Mouse (Mus musculus): ENCODE measurements around the gene Cpsf6. TPM values are rescaled to one million over a fixed set of nuclear protein-coding genes. Genes with fewer than 3 reads are reported as not detected.

Gene Cpsf6
- polyA plus RNA-seq, 1 experiment: 51.9 TPM

DNA sequence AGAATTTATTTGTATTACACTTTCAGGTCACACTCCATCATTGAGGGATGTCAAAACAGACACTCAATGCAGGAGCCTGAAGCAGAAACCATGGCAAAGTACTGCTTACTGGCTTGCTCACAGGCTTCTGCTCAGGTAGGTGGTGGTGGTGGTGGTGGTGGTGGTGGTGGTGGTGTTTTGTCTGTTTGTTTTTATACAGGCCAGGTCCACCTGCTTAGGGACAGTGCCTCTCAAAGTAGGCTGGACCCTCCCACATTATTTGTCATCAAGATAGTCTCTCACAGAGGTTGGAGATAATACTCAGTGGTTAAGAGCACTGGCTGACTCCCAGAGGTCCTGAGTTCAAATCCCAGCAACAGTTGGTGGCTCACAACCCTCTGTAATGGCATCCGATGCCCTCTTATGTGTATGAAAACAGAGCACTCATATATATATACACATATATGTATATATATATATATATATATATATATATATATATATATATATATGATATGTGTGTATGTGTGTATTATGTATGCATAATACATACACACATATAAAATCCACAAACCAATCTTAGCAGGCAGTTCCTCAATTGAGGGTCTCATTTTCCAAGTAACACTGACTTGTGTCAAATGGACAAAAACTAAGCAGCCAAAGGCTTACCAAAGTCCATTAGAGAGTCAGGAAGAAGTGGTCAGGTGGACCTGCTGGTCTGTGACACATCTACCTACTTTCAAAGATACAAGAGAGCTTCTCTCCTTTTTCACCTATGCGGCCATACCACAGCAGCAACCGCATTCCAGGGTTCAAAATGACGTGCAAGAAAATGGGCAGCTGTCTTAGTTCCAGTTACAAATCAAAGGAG lies 1.1 kb upstream of the Cpsf6 start:
- Histone ChIP-seq H3K4me1 (ENCODE audit: control insufficient read depth, insufficient read depth, insufficient read length) (no peaks in the 10 kb centered on the region), H3K4me3 (ENCODE audit: extremely low read depth, insufficient read depth, insufficient read length) (no peak overlapping the region), H3K36me3 (ENCODE audit: control insufficient read depth, insufficient read depth, low read length) (no peaks in the 10 kb centered on the region), H3K27ac (ENCODE audit: insufficient read depth, low read length) (no peak overlapping the region), H3K27me3 (ENCODE audit: control insufficient read depth, insufficient read depth, low read length) (no peaks in the 10 kb centered on the region)
- TF ChIP-seq CTCF (IDR thresholded peaks at IDR 0.05; ENCODE audit: extremely low read depth, insufficient read depth, insufficient read length, insufficient replicate concordance) (no peak), POLR2A (IDR thresholded peaks at IDR 0.05; ENCODE audit: low read depth, low read length) (no peak)
- 94% methylated on average over 4 of the region's 4 CpGs for WGBS
- DNase-seq (ENCODE audit: low read depth in 1 of 2, low spot score in 2 of 2): no peak

DNA sequence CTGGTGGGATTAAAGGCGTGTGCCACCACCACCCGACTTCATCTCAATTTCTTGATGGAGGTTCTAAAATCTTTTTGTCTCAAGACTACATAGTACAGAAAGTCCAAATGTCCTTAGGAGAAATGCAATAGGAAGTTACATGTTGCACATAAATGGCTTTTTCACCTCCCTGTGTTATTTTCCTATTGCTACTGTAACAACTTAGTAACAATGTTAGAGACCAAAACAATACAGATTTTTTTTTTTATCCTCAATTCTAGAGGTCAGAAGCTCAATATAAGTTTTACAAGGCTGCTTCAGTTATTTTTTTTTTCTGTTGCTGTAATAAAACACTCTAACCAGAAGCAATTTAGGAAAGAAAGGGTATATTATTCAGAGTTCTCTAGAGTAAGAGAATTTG lies 374 bp downstream of the Cpsf6 start:
- 88% methylated on average over 2 of the region's 2 CpGs for WGBS
- TF ChIP-seq POLR2A (IDR thresholded peaks at IDR 0.05; ENCODE audit: low read depth, low read length) (no peak), CTCF (IDR thresholded peaks at IDR 0.05; ENCODE audit: extremely low read depth, insufficient read depth, insufficient read length, insufficient replicate concordance) (no peak)
- H3K4me3 ChIP-seq (ENCODE audit: extremely low read depth, insufficient read depth, insufficient read length): no peak overlapping the region
- DNase-seq (ENCODE audit: low read depth in 1 of 2, low spot score in 2 of 2): no peak
- no peaks in the 10 kb centered on the region for H3K36me3 ChIP-seq (ENCODE audit: control insufficient read depth, insufficient read depth, low read length)
- peaks cover under 1% of the 10 kb centered on the region for H3K4me1 ChIP-seq (ENCODE audit: control insufficient read depth, insufficient read depth, insufficient read length)
- no peaks in the 10 kb centered on the region for H3K27me3 ChIP-seq (ENCODE audit: control insufficient read depth, insufficient read depth, low read length)
- no peak overlapping the region for H3K27ac ChIP-seq (ENCODE audit: insufficient read depth, low read length)

DNA sequence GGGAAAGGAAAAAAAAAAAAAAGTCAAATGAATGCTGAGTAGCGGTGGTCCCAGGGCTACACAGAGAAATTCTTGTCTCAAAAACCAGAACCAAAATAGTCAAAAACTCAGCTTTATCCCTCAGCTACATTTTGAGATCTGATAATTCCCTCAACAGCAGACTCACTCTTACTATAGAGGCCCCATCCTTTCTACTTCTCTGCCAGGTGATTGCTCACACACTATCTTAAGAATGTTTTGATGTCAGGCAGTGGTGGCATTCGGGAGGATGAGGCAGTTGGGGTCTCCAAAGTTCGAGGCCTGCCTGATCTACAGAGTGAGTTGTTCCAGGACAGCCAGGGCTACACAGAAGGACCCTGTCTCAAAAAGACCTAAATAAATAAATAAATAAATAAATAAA lies 1.2 kb downstream of the Cpsf6 start:
- peaks cover 2% of the 10 kb centered on the region for H3K4me1 ChIP-seq (ENCODE audit: control insufficient read depth, insufficient read depth, insufficient read length)
- H3K36me3 ChIP-seq (ENCODE audit: control insufficient read depth, insufficient read depth, low read length): no peaks in the 10 kb centered on the region
- WGBS: 79% methylated on average over 3 of the region's 3 CpGs
- no peak for DNase-seq (ENCODE audit: low read depth in 1 of 2, low spot score in 2 of 2)
- TF ChIP-seq POLR2A (IDR thresholded peaks at IDR 0.05; ENCODE audit: low read depth, low read length): no peak
- TF ChIP-seq CTCF (IDR thresholded peaks at IDR 0.05; ENCODE audit: extremely low read depth, insufficient read depth, insufficient read length, insufficient replicate concordance): no peak
- H3K27ac ChIP-seq (ENCODE audit: insufficient read depth, low read length): no peak overlapping the region
- no peak overlapping the region for H3K4me3 ChIP-seq (ENCODE audit: extremely low read depth, insufficient read depth, insufficient read length)
- H3K27me3 ChIP-seq (ENCODE audit: control insufficient read depth, insufficient read depth, low read length): no peaks in the 10 kb centered on the region

DNA sequence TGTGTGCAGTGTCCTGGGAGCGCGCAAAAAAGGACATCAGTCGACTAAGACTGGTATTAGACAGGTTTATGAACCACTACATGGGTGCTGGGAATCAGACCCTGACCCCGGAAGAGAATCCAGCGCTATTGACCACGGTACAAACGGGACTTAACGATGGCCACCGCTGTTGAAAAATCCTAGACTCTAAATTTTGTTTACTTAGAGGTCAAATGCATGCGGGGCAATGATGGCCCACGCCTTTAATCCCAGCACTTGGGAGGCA lies 1.6 kb downstream of the Cpsf6 start:
- H3K36me3 ChIP-seq (ENCODE audit: control insufficient read depth, insufficient read depth, low read length): no peaks in the 10 kb centered on the region
- no peak overlapping the region for H3K27ac ChIP-seq (ENCODE audit: insufficient read depth, low read length)
- no peak for DNase-seq (ENCODE audit: low read depth in 1 of 2, low spot score in 2 of 2)
- TF ChIP-seq POLR2A (IDR thresholded peaks at IDR 0.05; ENCODE audit: low read depth, low read length) (no peak), CTCF (IDR thresholded peaks at IDR 0.05; ENCODE audit: extremely low read depth, insufficient read depth, insufficient read length, insufficient replicate concordance) (no peak)
- no peak overlapping the region for H3K4me3 ChIP-seq (ENCODE audit: extremely low read depth, insufficient read depth, insufficient read length)
- H3K4me1 ChIP-seq (ENCODE audit: control insufficient read depth, insufficient read depth, insufficient read length): peaks cover 2% of the 10 kb centered on the region
- WGBS: 94% methylated on average over 11 of the region's 11 CpGs
- H3K27me3 ChIP-seq (ENCODE audit: control insufficient read depth, insufficient read depth, low read length): no peaks in the 10 kb centered on the region

DNA sequence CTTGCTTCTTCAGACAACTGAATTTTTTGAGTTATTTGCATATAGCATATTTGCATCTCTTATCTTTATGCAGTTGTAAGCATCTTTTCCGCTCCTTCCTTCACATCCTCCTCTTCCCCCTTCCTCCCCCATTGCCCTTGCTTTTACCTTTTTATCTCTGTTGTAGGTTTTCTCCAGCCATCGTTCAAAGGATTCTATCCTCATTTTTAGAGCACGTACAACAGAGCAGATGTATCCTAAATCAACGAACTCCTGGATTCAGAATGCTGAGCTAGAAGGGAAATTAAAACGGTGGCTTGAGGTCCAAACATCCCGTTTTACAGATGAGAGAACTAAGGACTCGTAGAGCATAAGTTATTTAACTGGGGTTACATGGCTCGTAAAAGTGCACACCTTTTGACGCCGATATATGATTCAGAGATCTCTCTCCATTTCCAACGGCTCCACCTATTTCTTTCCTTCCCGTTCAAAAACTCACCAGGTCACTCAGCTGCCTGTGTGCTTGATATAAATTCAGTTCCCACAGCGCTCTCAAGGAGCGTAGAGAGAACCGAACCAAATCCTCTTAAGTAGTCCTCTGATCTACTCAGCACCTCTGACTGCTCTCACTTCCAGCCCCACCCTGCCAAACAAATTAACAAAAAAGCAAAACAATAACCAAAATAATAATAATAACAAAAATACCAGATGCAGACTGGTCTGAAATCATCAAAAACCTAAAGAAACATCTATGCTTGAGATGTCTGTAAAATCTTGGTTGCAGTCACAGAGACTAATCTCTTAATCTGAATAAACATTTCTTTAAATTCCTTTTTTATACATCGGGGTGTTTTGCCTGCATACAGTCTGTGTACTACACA lies 2.2 kb downstream of the Cpsf6 start:
- H3K27me3 ChIP-seq (ENCODE audit: control insufficient read depth, insufficient read depth, low read length): no peaks in the 10 kb centered on the region
- TF ChIP-seq CTCF (IDR thresholded peaks at IDR 0.05; ENCODE audit: extremely low read depth, insufficient read depth, insufficient read length, insufficient replicate concordance): no peak
- no peak for TF ChIP-seq POLR2A (IDR thresholded peaks at IDR 0.05; ENCODE audit: low read depth, low read length)
- no peaks in the 10 kb centered on the region for H3K36me3 ChIP-seq (ENCODE audit: control insufficient read depth, insufficient read depth, low read length)
- H3K4me3 ChIP-seq (ENCODE audit: extremely low read depth, insufficient read depth, insufficient read length): peak overlapping the region; percentile 20
- no peak overlapping the region for H3K27ac ChIP-seq (ENCODE audit: insufficient read depth, low read length)
- WGBS: 29% methylated on average over 16 of the region's 16 CpGs
- no peak for DNase-seq (ENCODE audit: low read depth in 1 of 2, low spot score in 2 of 2)
- peaks cover 2% of the 10 kb centered on the region for H3K4me1 ChIP-seq (ENCODE audit: control insufficient read depth, insufficient read depth, insufficient read length)

DNA sequence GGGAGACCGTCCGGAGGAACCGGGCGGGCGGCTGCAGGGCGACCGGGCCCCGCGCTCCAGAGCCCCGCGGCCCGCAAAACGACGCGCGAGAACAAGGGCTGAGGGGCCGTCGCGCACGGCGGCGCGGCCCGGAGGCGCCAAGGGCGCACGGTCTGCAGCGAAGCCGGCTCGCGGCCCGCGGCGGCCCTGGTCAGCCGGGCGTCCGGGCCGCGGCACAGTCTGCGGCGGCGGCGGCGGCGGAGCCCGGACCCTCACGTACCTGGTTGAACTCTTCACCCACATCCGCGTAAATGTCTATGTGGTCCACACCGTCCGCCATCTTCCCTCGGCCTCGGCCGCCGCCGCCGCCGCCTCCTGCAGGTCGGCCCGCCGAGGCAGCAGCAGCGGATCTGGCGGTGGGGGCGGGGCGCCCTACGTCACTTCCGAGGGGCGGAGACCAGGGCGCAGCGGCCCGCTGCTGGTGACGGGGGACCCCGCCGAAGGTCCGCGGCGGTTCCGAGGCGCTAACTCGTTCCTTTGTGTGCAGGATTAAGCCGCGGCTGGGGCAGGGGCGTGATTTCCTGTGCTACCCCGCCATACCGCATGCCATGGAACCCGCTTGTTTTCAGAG lies 3.1 kb downstream of the Cpsf6 start:
- Histone ChIP-seq H3K27ac (ENCODE audit: insufficient read depth, low read length) (peak overlapping the region; percentile 95), H3K4me3 (ENCODE audit: extremely low read depth, insufficient read depth, insufficient read length) (peak overlapping the region; percentile 85), H3K27me3 (ENCODE audit: control insufficient read depth, insufficient read depth, low read length) (no peaks in the 10 kb centered on the region), H3K36me3 (ENCODE audit: control insufficient read depth, insufficient read depth, low read length) (no peaks in the 10 kb centered on the region), H3K4me1 (ENCODE audit: control insufficient read depth, insufficient read depth, insufficient read length) (peaks cover 2% of the 10 kb centered on the region)
- TF ChIP-seq POLR2A (IDR thresholded peaks at IDR 0.05; ENCODE audit: low read depth, low read length): peak; percentile 46
- no peak for TF ChIP-seq CTCF (IDR thresholded peaks at IDR 0.05; ENCODE audit: extremely low read depth, insufficient read depth, insufficient read length, insufficient replicate concordance)
- peak; percentile 76 to 97 for DNase-seq (ENCODE audit: low read depth in 1 of 2, low spot score in 2 of 2)
- WGBS: under 1% methylated on average over 79 of the region's 86 CpGs

Data from spleen, adult 2 months (tissue).